Mouse (Mus musculus): ENCODE measurements around the gene Cplane1. TPM values are rescaled to one million over a fixed set of nuclear protein-coding genes. Genes with fewer than 3 reads are reported as not detected.

Gene Cplane1
- 16.5 and 16.6 TPM in 2 replicates for total RNA-seq (2014; fragmentation: Nextera tagmentation)
- 4.1 and 10.9 TPM in 2 replicates for total RNA-seq (2017)
- polyA plus RNA-seq (2012), result 0.79 and 0.94 TPM in 2 replicates

DNA sequence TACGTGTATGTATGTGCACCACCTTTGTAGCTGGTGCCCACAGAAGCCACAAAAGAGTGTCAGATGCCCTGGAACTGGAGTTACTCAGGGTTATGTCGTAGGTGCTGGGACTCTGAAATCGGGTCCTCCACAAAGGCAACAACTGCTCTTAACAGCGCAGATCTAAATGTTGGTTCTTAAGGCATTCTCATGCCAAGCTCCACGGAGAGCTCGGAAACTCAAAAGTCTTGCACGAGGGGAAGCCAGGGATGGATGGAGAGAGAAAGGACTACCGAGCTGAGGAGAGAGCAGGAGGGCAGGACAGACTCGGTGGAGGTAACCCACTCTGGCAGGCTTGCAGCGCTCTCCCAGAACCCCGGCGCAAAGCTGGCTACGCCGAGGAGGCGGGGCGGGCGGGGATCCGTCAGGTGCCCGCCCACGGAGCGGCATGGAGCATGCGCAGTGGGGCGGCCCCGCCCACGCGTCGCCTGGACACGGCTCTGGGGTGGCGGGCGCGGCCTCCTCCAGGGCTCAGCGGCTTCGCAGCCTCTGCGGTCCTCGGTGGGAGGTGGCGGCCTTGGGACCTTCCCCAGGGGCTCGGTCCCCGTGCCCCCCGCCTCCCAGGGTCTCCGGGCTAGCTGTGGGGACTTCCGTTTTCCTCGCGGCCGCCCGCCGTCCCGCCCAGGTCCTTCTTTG is at the start of gene Cplane1:
Cplane1 (plus strand) TSS at position 516 of the 675 bp plus-strand sequence.
- DNase-seq (ENCODE audit: low spot score), result peak; percentile 89
- ATAC-seq (ENCODE audit: extremely low read depth, insufficient number of reproducible peaks, low FRiP score, poor library complexity, severe bottlenecking), result peak; percentile 74
- no peaks in the 10 kb centered on the region for H3K9me3 ChIP-seq (replicated peaks)
- peaks cover 12% of the 10 kb centered on the region for H3K36me3 ChIP-seq (replicated peaks)
- peaks cover 12% of the 10 kb centered on the region for H3K4me1 ChIP-seq (ENCODE audit: insufficient read depth, low read depth, low read length)
- H3K4me3 ChIP-seq (ENCODE audit: low read depth, low read length), result peak within 1 kb of the TSS; percentile 83
- TF ChIP-seq GATA1 (IDR thresholded peaks at IDR 0.05; ENCODE audit: borderline replicate concordance, low read length), result no peak
- TF ChIP-seq POLR2AphosphoS5 (IDR thresholded peaks at IDR 0.05; ENCODE audit: insufficient replicate concordance, low read depth, low read length), result no peak
- no peak for TF ChIP-seq TAL1 (conservative IDR thresholded peaks at IDR 0.05; ENCODE audit: low read depth, low read length)
- TF ChIP-seq CTCF (IDR thresholded peaks at IDR 0.05; ENCODE audit: low read depth, low read length), result no peak
- no peak for TF ChIP-seq GATA2 (IDR thresholded peaks at IDR 0.05; ENCODE audit: borderline replicate concordance, low read depth, low read length)
- H3K27me3 ChIP-seq (ENCODE audit: insufficient read depth, low read length), result no peaks in the 10 kb centered on the region

DNA sequence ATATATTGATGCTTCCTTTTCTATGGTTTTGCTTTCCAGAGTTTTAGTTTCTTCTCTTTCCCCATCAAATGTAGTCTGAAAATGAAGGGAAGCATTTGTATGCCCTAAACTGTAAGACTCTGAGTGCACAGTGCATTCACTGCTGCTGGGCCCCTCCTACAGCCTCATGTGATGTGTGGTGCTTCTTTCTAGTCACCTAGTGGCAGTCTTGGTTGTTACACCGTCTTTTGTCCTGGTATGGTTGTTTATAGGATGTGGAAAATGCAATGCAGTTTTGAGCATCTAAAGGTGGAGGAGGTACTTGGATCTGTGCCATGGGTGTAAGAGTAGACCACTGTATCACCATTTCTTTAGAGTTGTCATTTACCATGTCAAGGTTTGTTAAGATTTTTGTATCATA is 39.6 kb upstream of the Cplane1 start:
- Histone ChIP-seq H3K4me3 (ENCODE audit: low read depth, low read length) (no peak overlapping the region), H3K9me3 (replicated peaks) (no peaks in the 10 kb centered on the region), H3K4me1 (ENCODE audit: insufficient read depth, low read depth, low read length) (no peaks in the 10 kb centered on the region), H3K36me3 (replicated peaks) (peaks cover 84% of the 10 kb centered on the region), H3K27me3 (ENCODE audit: insufficient read depth, low read length) (no peaks in the 10 kb centered on the region)
- no peak for DNase-seq (ENCODE audit: low spot score)
- TF ChIP-seq CTCF (IDR thresholded peaks at IDR 0.05; ENCODE audit: low read depth, low read length), result no peak
- TF ChIP-seq GATA1 (IDR thresholded peaks at IDR 0.05; ENCODE audit: borderline replicate concordance, low read length), result no peak
- TF ChIP-seq POLR2AphosphoS5 (IDR thresholded peaks at IDR 0.05; ENCODE audit: insufficient replicate concordance, low read depth, low read length), result no peak
- TF ChIP-seq GATA2 (IDR thresholded peaks at IDR 0.05; ENCODE audit: borderline replicate concordance, low read depth, low read length), result no peak
- no peak for TF ChIP-seq TAL1 (conservative IDR thresholded peaks at IDR 0.05; ENCODE audit: low read depth, low read length)
- no peak for ATAC-seq (ENCODE audit: extremely low read depth, insufficient number of reproducible peaks, low FRiP score, poor library complexity, severe bottlenecking)

DNA sequence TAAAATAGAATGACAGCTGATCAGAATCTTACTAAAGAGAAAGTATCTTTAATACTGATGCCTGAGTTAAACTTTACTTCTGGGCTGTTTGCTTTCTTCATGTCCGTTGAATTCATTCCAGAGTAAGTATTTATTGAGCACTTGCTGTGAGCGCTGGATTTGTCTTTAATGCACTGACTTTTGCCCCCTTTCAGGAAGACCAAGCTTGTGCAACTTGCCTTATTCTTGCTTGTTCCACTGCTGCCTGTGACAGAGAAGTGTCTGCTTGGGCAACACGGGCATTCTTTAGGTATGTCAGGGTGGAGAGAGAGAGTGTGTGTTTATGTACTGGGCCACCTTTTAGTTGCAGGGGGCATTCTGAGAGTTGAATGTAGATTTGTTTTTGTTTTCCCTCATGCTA is 37.6 kb upstream of the Cplane1 start:
- Histone ChIP-seq H3K27me3 (ENCODE audit: insufficient read depth, low read length) (no peaks in the 10 kb centered on the region), H3K36me3 (replicated peaks) (peaks cover 96% of the 10 kb centered on the region), H3K9me3 (replicated peaks) (no peaks in the 10 kb centered on the region), H3K4me3 (ENCODE audit: low read depth, low read length) (no peak overlapping the region), H3K4me1 (ENCODE audit: insufficient read depth, low read depth, low read length) (no peaks in the 10 kb centered on the region)
- TF ChIP-seq TAL1 (conservative IDR thresholded peaks at IDR 0.05; ENCODE audit: low read depth, low read length) (no peak), GATA2 (IDR thresholded peaks at IDR 0.05; ENCODE audit: borderline replicate concordance, low read depth, low read length) (no peak), CTCF (IDR thresholded peaks at IDR 0.05; ENCODE audit: low read depth, low read length) (no peak), POLR2AphosphoS5 (IDR thresholded peaks at IDR 0.05; ENCODE audit: insufficient replicate concordance, low read depth, low read length) (no peak), GATA1 (IDR thresholded peaks at IDR 0.05; ENCODE audit: borderline replicate concordance, low read length) (no peak)
- ATAC-seq (ENCODE audit: extremely low read depth, insufficient number of reproducible peaks, low FRiP score, poor library complexity, severe bottlenecking), result no peak
- no peak for DNase-seq (ENCODE audit: low spot score)

DNA sequence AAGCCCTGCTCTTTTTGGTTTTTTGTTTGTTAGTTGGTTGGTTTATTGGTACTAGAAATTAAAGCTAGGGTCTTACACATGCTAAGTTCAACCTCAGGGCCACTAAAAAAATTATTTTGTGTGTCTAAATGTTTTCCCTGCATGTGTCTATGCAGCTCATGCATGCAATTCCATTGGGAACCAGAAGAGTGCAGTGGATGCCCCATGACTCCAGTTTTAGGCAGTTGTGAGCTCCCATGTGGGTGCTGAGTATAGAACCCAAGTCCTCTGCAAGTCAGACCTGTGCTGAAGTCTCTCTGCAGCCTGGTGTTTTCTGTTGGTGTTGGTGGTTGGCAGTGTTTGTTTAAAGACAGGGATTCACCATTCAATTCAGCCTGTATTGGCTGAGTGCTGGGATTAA is 37.1 kb upstream of the Cplane1 start:
- TF ChIP-seq GATA2 (IDR thresholded peaks at IDR 0.05; ENCODE audit: borderline replicate concordance, low read depth, low read length) (no peak), POLR2AphosphoS5 (IDR thresholded peaks at IDR 0.05; ENCODE audit: insufficient replicate concordance, low read depth, low read length) (no peak), GATA1 (IDR thresholded peaks at IDR 0.05; ENCODE audit: borderline replicate concordance, low read length) (no peak), CTCF (IDR thresholded peaks at IDR 0.05; ENCODE audit: low read depth, low read length) (no peak), TAL1 (conservative IDR thresholded peaks at IDR 0.05; ENCODE audit: low read depth, low read length) (no peak)
- Histone ChIP-seq H3K27me3 (ENCODE audit: insufficient read depth, low read length) (no peaks in the 10 kb centered on the region), H3K9me3 (replicated peaks) (no peaks in the 10 kb centered on the region), H3K4me1 (ENCODE audit: insufficient read depth, low read depth, low read length) (no peaks in the 10 kb centered on the region), H3K4me3 (ENCODE audit: low read depth, low read length) (no peak overlapping the region), H3K36me3 (replicated peaks) (peaks cover 96% of the 10 kb centered on the region)
- DNase-seq (ENCODE audit: low spot score), result no peak
- ATAC-seq (ENCODE audit: extremely low read depth, insufficient number of reproducible peaks, low FRiP score, poor library complexity, severe bottlenecking), result no peak

DNA sequence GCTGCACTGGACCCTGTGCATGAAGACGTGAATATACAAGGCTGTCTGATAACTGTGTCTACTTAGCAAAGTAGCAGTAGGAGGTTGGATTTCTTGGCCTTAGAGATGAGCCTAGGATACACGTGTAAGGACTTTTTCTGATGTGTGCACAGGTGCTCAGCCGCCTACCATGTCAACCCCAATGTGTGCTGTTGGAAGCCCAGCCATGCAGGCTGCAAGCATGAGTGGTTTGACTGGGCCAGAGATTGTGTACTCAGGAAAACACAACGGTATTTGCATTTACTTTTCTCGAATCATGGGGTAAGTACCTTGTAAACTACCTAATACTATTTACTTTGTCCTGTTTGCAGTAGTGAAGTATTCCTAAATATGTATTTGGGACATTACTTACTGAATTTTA is 33.3 kb upstream of the Cplane1 start:
- H3K36me3 ChIP-seq (replicated peaks), result peaks cover 97% of the 10 kb centered on the region
- TF ChIP-seq GATA2 (IDR thresholded peaks at IDR 0.05; ENCODE audit: borderline replicate concordance, low read depth, low read length), result no peak
- TF ChIP-seq CTCF (IDR thresholded peaks at IDR 0.05; ENCODE audit: low read depth, low read length), result no peak
- no peaks in the 10 kb centered on the region for H3K9me3 ChIP-seq (replicated peaks)
- no peak for ATAC-seq (ENCODE audit: extremely low read depth, insufficient number of reproducible peaks, low FRiP score, poor library complexity, severe bottlenecking)
- no peaks in the 10 kb centered on the region for H3K27me3 ChIP-seq (ENCODE audit: insufficient read depth, low read length)
- DNase-seq (ENCODE audit: low spot score), result no peak
- H3K4me3 ChIP-seq (ENCODE audit: low read depth, low read length), result no peak overlapping the region
- H3K4me1 ChIP-seq (ENCODE audit: insufficient read depth, low read depth, low read length), result no peaks in the 10 kb centered on the region

DNA sequence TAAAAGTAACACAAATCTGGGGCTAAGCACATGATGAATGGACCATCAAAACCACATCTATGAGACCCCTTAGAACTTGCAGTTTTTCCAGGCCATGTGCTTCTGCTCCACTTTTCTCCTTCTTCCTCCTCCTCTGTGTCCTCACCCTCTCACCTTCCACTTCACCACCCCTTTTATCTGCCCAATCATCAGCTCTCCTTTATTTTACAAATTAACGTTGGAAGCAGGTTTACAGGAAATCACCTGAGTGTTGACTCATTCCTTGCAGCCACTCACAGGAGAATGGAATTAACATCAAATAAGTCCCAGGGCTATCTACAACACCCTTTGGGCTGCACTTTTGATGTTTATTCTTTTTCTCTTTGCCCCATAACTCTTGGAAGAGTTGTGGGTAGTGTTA is 7.1 kb upstream of the Cplane1 start:
- TF ChIP-seq GATA1 (IDR thresholded peaks at IDR 0.05; ENCODE audit: borderline replicate concordance, low read length), result no peak
- no peaks in the 10 kb centered on the region for H3K4me1 ChIP-seq (ENCODE audit: insufficient read depth, low read depth, low read length)
- no peaks in the 10 kb centered on the region for H3K9me3 ChIP-seq (replicated peaks)
- no peak for ATAC-seq (ENCODE audit: extremely low read depth, insufficient number of reproducible peaks, low FRiP score, poor library complexity, severe bottlenecking)
- no peak overlapping the region for H3K4me3 ChIP-seq (ENCODE audit: low read depth, low read length)
- peaks cover 53% of the 10 kb centered on the region for H3K36me3 ChIP-seq (replicated peaks)
- no peaks in the 10 kb centered on the region for H3K27me3 ChIP-seq (ENCODE audit: insufficient read depth, low read length)
- DNase-seq (ENCODE audit: low spot score), result no peak
